Mouse (Mus musculus): Measurements from ENCODE around the gene Ltbp3. TPM values are rescaled to one million over a fixed set of nuclear protein-coding genes. Genes with fewer than 3 reads are reported as not detected.
"Not testable (repeated sequence)": the region's sequence is repeated elsewhere in the genome, so short reads cannot be mapped to it uniquely, and the experiment has no call there.

The Ltbp3 gene
- polyA plus RNA-seq, 1 experiment from 2014 or later: 27.7 TPM

- Histone ChIP-seq H3K4me2 (no peak overlapping the region), H3K4me3 (no peak overlapping the region), H3K4me1 (replicated peaks) (0 out of 2 replicates have a peak, but pooled peaks cover under 1% of the 10 kb centered on the region), H3K36me3 (no peaks in the 10 kb centered on the region), H3K27me3 (replicated peaks) (no peaks in the 10 kb centered on the region), H3K27ac (ENCODE audit: poor library complexity, severe bottlenecking) (no peak overlapping the region), H3K9me3 (replicated peaks) (no peaks in the 10 kb centered on the region), H3K9ac (no peak overlapping the region)
- 78% methylated on average over 6 of the region's 6 CpGs for WGBS
- ATAC-seq (ENCODE audit: insufficient number of reproducible peaks, low FRiP score): no peak
Measured at GRCm38 (mm10) chr19:5781532-5781931, 40.8 kb downstream of the Ltbp3 start.

GRCm38 (mm10) chr19:5782121-5782520 is 41.4 kb downstream of the Ltbp3 start:
- no peaks in the 10 kb centered on the region for H3K36me3 ChIP-seq
- ATAC-seq (ENCODE audit: insufficient number of reproducible peaks, low FRiP score): no peak
- H3K4me3 ChIP-seq: no peak overlapping the region
- no peak overlapping the region for H3K4me2 ChIP-seq
- 60% methylated on average over 1 of the region's 1 CpGs for WGBS
- H3K9me3 ChIP-seq (replicated peaks): no peaks in the 10 kb centered on the region
- no peak overlapping the region for H3K27ac ChIP-seq (ENCODE audit: poor library complexity, severe bottlenecking)
- no peak overlapping the region for H3K9ac ChIP-seq
- no peaks in the 10 kb centered on the region for H3K27me3 ChIP-seq (replicated peaks)
- peaks cover 7% of the 10 kb centered on the region; the same call in 1 of the 2 replicates for H3K4me1 ChIP-seq (replicated peaks)

GRCm38 (mm10) chr19:5784958-5785577 is 44.4 kb downstream of the Ltbp3 start:
- ATAC-seq (ENCODE audit: insufficient number of reproducible peaks, low FRiP score): no peak
- Histone ChIP-seq H3K4me1 (replicated peaks) (peaks cover 18% of the 10 kb centered on the region), H3K4me3 (no peak overlapping the region), H3K27ac (ENCODE audit: poor library complexity, severe bottlenecking) (no peak overlapping the region), H3K27me3 (replicated peaks) (no peaks in the 10 kb centered on the region), H3K9ac (no peak overlapping the region), H3K4me2 (no peak overlapping the region), H3K9me3 (replicated peaks) (no peaks in the 10 kb centered on the region), H3K36me3 (no peaks in the 10 kb centered on the region)
- 48% methylated on average over 10 of the region's 10 CpGs for WGBS

GRCm38 (mm10) chr19:5786441-5787114 is 45.9 kb downstream of the Ltbp3 start:
- no peaks in the 10 kb centered on the region for H3K27me3 ChIP-seq (replicated peaks)
- peaks cover 18% of the 10 kb centered on the region for H3K4me1 ChIP-seq (replicated peaks)
- no peaks in the 10 kb centered on the region for H3K36me3 ChIP-seq
- WGBS: 10% methylated on average over 12 of the region's 12 CpGs
- no peak overlapping the region for H3K4me2 ChIP-seq
- H3K4me3 ChIP-seq: no peak overlapping the region
- H3K9me3 ChIP-seq (replicated peaks): no peaks in the 10 kb centered on the region
- ATAC-seq (ENCODE audit: insufficient number of reproducible peaks, low FRiP score): peak; percentile 82
- peak overlapping the region; percentile 7; the same call in 1 of the 2 replicates for H3K9ac ChIP-seq
- peak overlapping the region; percentile 41; the same call in 1 of the 2 replicates for H3K27ac ChIP-seq (ENCODE audit: poor library complexity, severe bottlenecking)

- WGBS: 9% methylated on average over 8 of the region's 8 CpGs
- Histone ChIP-seq H3K4me1 (replicated peaks) (peaks cover 18% of the 10 kb centered on the region), H3K9ac (0 out of 2 replicates have a peak overlapping the region, but pooled peaks have one; percentile 7), H3K4me3 (no peak overlapping the region), H3K9me3 (replicated peaks) (no peaks in the 10 kb centered on the region), H3K36me3 (no peaks in the 10 kb centered on the region), H3K4me2 (peak overlapping the region; percentile 23; the same call in 1 of the 2 replicates), H3K27ac (ENCODE audit: poor library complexity, severe bottlenecking) (peak overlapping the region; percentile 82), H3K27me3 (replicated peaks) (no peaks in the 10 kb centered on the region)
- ATAC-seq (ENCODE audit: insufficient number of reproducible peaks, low FRiP score): peak; percentile 66
Measured at GRCm38 (mm10) chr19:5787128-5787635, 46.5 kb downstream of the Ltbp3 start.

GRCm38 (mm10) chr19:5787920-5788319 is 47.2 kb downstream of the Ltbp3 start:
- Histone ChIP-seq H3K27ac (ENCODE audit: poor library complexity, severe bottlenecking) (peak overlapping the region; percentile 82), H3K9ac (no peak overlapping the region), H3K4me2 (no peak overlapping the region), H3K4me1 (replicated peaks) (peaks cover 18% of the 10 kb centered on the region), H3K27me3 (replicated peaks) (no peaks in the 10 kb centered on the region), H3K9me3 (replicated peaks) (no peaks in the 10 kb centered on the region), H3K36me3 (no peaks in the 10 kb centered on the region), H3K4me3 (no peak overlapping the region)
- no peak for ATAC-seq (ENCODE audit: insufficient number of reproducible peaks, low FRiP score)
- WGBS: 83% methylated on average over 7 of the region's 7 CpGs

GRCm38 (mm10) chr19:5788620-5789019 is 47.9 kb downstream of the Ltbp3 start:
- Histone ChIP-seq H3K27me3 (replicated peaks) (no peaks in the 10 kb centered on the region), H3K27ac (ENCODE audit: poor library complexity, severe bottlenecking) (no peak overlapping the region), H3K4me3 (no peak overlapping the region), H3K9me3 (replicated peaks) (no peaks in the 10 kb centered on the region), H3K36me3 (no peaks in the 10 kb centered on the region), H3K4me2 (no peak overlapping the region), H3K9ac (no peak overlapping the region), H3K4me1 (replicated peaks) (peaks cover 18% of the 10 kb centered on the region)
- ATAC-seq (ENCODE audit: insufficient number of reproducible peaks, low FRiP score): no peak
- 83% methylated on average over 7 of the region's 7 CpGs for WGBS

GRCm38 (mm10) chr19:5789066-5789465 is 48.4 kb downstream of the Ltbp3 start:
- Histone ChIP-seq H3K27ac (ENCODE audit: poor library complexity, severe bottlenecking) (no peak overlapping the region), H3K27me3 (replicated peaks) (no peaks in the 10 kb centered on the region), H3K9me3 (replicated peaks) (no peaks in the 10 kb centered on the region), H3K4me2 (no peak overlapping the region), H3K4me3 (no peak overlapping the region), H3K9ac (no peak overlapping the region), H3K4me1 (replicated peaks) (peaks cover 18% of the 10 kb centered on the region), H3K36me3 (no peaks in the 10 kb centered on the region)
- 66% methylated on average over 5 of the region's 5 CpGs for WGBS
- ATAC-seq (ENCODE audit: insufficient number of reproducible peaks, low FRiP score): no peak

- Histone ChIP-seq H3K4me3 (no peak overlapping the region), H3K9me3 (replicated peaks) (no peaks in the 10 kb centered on the region), H3K4me1 (replicated peaks) (peaks cover 30% of the 10 kb centered on the region), H3K36me3 (peaks cover 17% of the 10 kb centered on the region), H3K27me3 (replicated peaks) (no peaks in the 10 kb centered on the region), H3K9ac (no peak overlapping the region), H3K4me2 (no peak overlapping the region), H3K27ac (ENCODE audit: poor library complexity, severe bottlenecking) (no peak overlapping the region)
- 70% methylated on average over 4 of the region's 4 CpGs for WGBS
- ATAC-seq (ENCODE audit: insufficient number of reproducible peaks, low FRiP score): no peak
Measured at GRCm38 (mm10) chr19:5791329-5791728, 50.6 kb downstream of the Ltbp3 start.

- H3K4me2 ChIP-seq: no peak overlapping the region
- H3K9me3 ChIP-seq (replicated peaks): no peaks in the 10 kb centered on the region
- H3K4me3 ChIP-seq: no peak overlapping the region
- H3K27ac ChIP-seq (ENCODE audit: poor library complexity, severe bottlenecking): 0 out of 2 replicates have a peak overlapping the region, but pooled peaks have one; percentile 9
- H3K9ac ChIP-seq: no peak overlapping the region
- ATAC-seq (ENCODE audit: insufficient number of reproducible peaks, low FRiP score): peak; percentile 62
- H3K27me3 ChIP-seq (replicated peaks): no peaks in the 10 kb centered on the region
- WGBS: 4% methylated on average over 2 of the region's 2 CpGs
- H3K36me3 ChIP-seq: peaks cover 35% of the 10 kb centered on the region
- H3K4me1 ChIP-seq (replicated peaks): peaks cover 26% of the 10 kb centered on the region
Measured at GRCm38 (mm10) chr19:5793116-5793515, 52.4 kb downstream of the Ltbp3 start.

GRCm38 (mm10) chr19:5793917-5794770 is 53.4 kb downstream of the Ltbp3 start:
- Histone ChIP-seq H3K9ac (peak overlapping the region; percentile 46; the same call in 1 of the 2 replicates), H3K4me2 (peak overlapping the region; percentile 29), H3K27ac (ENCODE audit: poor library complexity, severe bottlenecking) (peak overlapping the region; percentile 84), H3K4me3 (peak overlapping the region; percentile 4; the same call in 1 of the 2 replicates), H3K36me3 (peaks cover 41% of the 10 kb centered on the region), H3K4me1 (replicated peaks) (peaks cover 24% of the 10 kb centered on the region)
- peak; percentile 51 for ATAC-seq (ENCODE audit: insufficient number of reproducible peaks, low FRiP score)
- WGBS: 19% methylated on average over 7 of the region's 7 CpGs
- H3K27me3 ChIP-seq (replicated peaks); H3K9me3 ChIP-seq (replicated peaks): not testable (repeated sequence)

All from heart, embryonic 12.5 days (tissue).